Mouse (Mus musculus) lung, embryonic 14.5 days (tissue): ENCODE results near the gene Ikzf4. TPM values are rescaled to one million over a fixed set of nuclear protein-coding genes. Genes with fewer than 3 reads are reported as not detected.
A peak's percentile ranks its signal among the peaks of the same experiment; 100 is the strongest.
"Not testable (repeated sequence)": the region's sequence is repeated elsewhere in the genome, so short reads cannot be mapped to it uniquely, and the experiment has no call there.

Experiments used
- ATAC-seq: fragments of 200-750 bp; cut with Nextera tagmentation; 2 replicates; pipeline ENCODE4 v1.8.0; 2017; ENCODE audit warnings: mild to moderate bottlenecking, moderate TSS enrichment, moderate library complexity; ENCODE audit not compliant: insufficient read depth
- DNase-seq: peaks from one replicate; pipeline ENCODE4 v3.0.0-alpha.2; 2015
- H3K27ac ChIP-seq: fragments of 300-500 bp; sonication (generic); 2 replicates; pipeline ENCODE4 v1.5.1; 2014; ENCODE audit warnings: low read depth, mild to moderate bottlenecking, moderate library complexity
- H3K27me3 ChIP-seq: fragments of 300-500 bp; sonication (generic); 2 replicates; pipeline ENCODE4 v1.6.1; 2014; ENCODE audit warnings: low read length, control low read depth; ENCODE audit not compliant: insufficient read depth
- H3K36me3 ChIP-seq: fragments of 300-500 bp; sonication (generic); 2 replicates; pipeline ENCODE4 v1.6.1; 2014; ENCODE audit warnings: control low read depth; ENCODE audit not compliant: insufficient read depth
- H3K4me1 ChIP-seq: fragments of 300-500 bp; sonication (generic); 2 replicates; pipeline ENCODE4 v1.6.1; 2014; ENCODE audit warnings: antibody characterized with exemption, control low read depth; ENCODE audit not compliant: insufficient read depth
- H3K4me2 ChIP-seq: fragments of 300-500 bp; sonication (generic); 2 replicates; pipeline ENCODE4 v1.6.1; 2014; ENCODE audit warnings: mild to moderate bottlenecking
- H3K4me3 ChIP-seq: fragments of 300-500 bp; sonication (generic); 2 replicates; pipeline ENCODE4 v1.5.1; 2014; ENCODE audit warnings: low read depth, low read length
- H3K9ac ChIP-seq: fragments of 300-500 bp; sonication (generic); 2 replicates; pipeline ENCODE4 v1.6.1; 2014
- H3K9me3 ChIP-seq: fragments of 300-500 bp; sonication (generic); 2 replicates; pipeline ENCODE4 v1.6.1; 2016; ENCODE audit warnings: low read depth, low read length, control low read depth
- CTCF ChIP-seq: IDR thresholded peaks from 2 replicates; pipeline ENCODE4 v1.5.1; 2016; ENCODE audit warnings: antibody characterized with exemption, low read depth
- WGBS: fragments of 180-500 bp; shearing (Covaris S2); extraction: QIAGEN DNeasy Blood & Tissue Kit; methylation state at CpG from one replicate; pipeline ENCODE4 v1.1.7; 2014; 5-methylcytosine and 5-hydroxymethylcytosine counted together
- polyA plus RNA-seq: library from polyadenylated mRNA; unstranded; fragments of >200 nt; fragmentation: Nextera tagmentation; extraction: Ambion mirVana; gene quantifications from 2 replicates; pipeline ENCODE4 v1.2.1, GENCODE M21; 2014

Gene Ikzf4
- polyA plus RNA-seq, 1 experiment from 2014 or later = 3.5 TPM

DNA sequence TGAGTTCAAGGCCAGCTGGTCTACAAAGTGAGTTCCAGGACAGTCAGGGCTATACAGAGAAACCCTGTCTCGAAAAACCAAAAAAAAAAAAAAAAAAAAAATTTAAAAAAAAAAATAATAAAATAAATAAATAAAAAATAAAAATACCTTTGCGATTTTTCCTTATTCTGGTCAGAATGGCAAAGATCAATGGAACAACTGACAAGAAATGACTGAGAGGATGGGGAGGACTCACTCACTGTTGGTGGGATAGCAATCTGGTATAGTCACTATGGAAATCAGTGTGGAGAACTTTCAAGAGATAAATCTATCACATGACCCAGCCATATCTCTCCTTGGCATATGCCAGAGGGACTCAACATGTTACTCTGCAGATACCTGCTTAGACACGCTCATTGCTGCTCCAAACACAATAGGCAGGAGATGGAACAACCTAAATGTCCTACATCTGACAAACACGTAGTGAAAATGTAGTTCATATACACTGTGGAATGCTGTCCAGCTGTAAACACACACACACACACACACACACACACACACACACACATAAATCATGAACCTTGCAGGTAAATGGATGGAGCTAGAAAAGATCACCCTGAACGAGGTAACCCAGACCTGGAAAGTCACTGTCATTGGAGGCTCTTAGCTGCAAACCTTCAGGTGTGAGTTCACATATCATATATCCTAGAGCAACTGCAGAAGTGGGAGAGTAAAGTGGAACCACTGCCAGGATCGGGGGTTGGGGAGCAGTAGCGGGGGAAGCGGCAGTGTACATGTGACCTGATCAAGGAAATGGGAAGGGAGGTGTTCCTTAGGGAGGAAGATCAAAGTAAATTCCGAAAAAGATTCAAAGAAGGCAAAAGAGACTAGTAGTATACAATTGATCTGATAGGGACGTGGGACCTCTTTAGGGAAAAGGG is 18.1 kb downstream of the Ikzf4 start:
- Histone ChIP-seq H3K9me3 (no peaks in the 10 kb centered on the region), H3K4me2 (no peak overlapping the region), H3K27ac (no peak overlapping the region), H3K9ac (no peak overlapping the region), H3K4me3 (no peak overlapping the region), H3K4me1 (no peaks in the 10 kb centered on the region), H3K36me3 (peaks cover 28% of the 10 kb centered on the region), H3K27me3 (no peaks in the 10 kb centered on the region)
- no peak for TF ChIP-seq CTCF
- DNase-seq (no peak), ATAC-seq (no peak)
- WGBS = 74% methylated on average over 10 of the region's 10 CpGs

DNA sequence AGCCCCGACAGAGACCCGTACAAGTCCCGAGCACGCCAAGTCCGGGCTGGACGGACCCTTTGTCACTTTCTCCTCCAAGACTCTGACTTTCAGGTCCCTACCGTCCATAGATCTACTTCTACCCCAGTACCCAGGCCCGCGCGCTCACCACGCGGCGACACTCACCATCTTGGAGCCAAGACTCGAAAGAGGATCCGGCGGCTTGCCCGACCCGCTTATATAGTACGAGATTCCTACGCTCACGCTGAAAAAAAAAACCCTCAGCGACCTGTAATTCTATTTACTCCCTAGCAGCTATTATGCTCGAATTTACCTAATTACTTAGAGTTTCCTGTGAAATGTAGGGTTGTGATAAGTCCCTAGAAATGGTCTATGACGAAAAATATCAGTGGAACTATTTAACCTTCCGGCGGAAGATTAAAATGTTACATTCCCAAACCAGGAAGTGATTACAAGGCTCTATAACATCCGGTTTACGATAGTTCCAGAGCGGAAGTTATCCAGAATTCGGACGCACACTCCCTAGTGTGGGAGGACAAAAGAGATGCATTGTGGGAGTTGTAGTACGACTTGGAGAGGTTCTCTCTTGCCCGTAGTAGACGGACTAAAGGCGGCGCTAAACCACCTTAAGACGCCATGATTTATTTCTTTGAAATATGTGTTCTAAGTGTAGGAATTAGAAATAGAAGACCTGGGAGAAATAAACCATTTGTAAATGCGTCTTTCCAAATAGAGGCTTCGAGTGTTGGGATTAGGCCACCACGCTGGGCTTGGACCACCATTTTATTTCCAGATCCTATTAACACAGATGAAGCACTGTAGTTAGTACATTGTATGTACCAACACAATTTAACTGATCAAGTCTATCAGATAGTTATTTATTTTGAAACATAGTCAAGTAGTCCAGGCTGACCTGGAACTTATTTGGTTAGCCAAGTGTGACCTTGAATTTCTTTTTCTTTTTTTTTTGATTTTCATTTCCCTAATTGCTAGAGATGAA is 19.2 kb downstream of the Ikzf4 start, which contains the start of gene Rps26:
Gene Rps26 (minus strand): TSS at position 437 of the 1,000 bp plus-strand sequence.
- peak within 1 kb of the TSS; percentile 75 for H3K27ac ChIP-seq
- no peaks in the 10 kb centered on the region for H3K9me3 ChIP-seq
- H3K4me2 ChIP-seq = peak within 1 kb of the TSS; percentile 97
- H3K27me3 ChIP-seq = no peaks in the 10 kb centered on the region
- peak within 1 kb of the TSS; percentile 94 for H3K9ac ChIP-seq
- DNase-seq (peak; percentile 99), ATAC-seq (peak; percentile 97)
- no peaks in the 10 kb centered on the region for H3K4me1 ChIP-seq
- H3K4me3 ChIP-seq = peak within 1 kb of the TSS; percentile 73
- WGBS = under 1% methylated on average over 40 of the region's 40 CpGs
- peaks cover 29% of the 10 kb centered on the region for H3K36me3 ChIP-seq
- peak; percentile 54 for TF ChIP-seq CTCF

DNA sequence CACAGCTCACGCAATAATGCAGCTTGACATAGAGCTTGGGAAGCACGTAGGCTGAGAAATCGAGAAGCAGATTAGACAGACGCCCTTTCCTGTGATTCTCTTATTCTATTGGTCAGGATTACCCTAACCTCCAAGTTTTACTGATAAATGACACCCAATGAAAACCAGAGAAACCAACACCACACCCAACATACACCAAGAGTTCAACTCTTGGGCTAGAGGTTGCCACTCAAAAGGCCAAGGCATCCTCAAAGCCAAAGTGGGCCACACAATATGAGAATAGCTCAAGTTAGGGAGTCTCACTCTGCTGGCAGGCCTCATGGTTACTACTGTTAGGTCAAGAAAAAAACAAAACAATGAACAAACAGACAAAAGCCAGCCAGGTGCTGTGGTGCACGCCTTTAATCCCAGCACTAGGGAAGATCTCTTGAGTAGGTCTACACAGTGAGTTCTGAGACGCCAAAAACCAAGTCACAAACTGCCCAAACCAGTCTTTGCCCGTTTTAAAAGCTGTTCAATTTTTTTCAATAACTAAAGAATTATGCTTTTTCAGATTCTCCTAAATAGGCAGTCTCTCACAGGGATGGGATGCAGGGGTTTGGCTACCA is 20.4 kb downstream of the Ikzf4 start:
- Histone ChIP-seq H3K4me2 (peak overlapping the region; percentile 97), H3K4me3 (peak overlapping the region; percentile 73), H3K9ac (peak overlapping the region; percentile 94), H3K27me3 (no peaks in the 10 kb centered on the region), H3K27ac (peak overlapping the region; percentile 75), H3K4me1 (no peaks in the 10 kb centered on the region), H3K9me3 (no peaks in the 10 kb centered on the region), H3K36me3 (peaks cover 29% of the 10 kb centered on the region)
- no peak for TF ChIP-seq CTCF
- WGBS = 36% methylated on average over 7 of the region's 7 CpGs
- DNase-seq (no peak), ATAC-seq (no peak)

DNA sequence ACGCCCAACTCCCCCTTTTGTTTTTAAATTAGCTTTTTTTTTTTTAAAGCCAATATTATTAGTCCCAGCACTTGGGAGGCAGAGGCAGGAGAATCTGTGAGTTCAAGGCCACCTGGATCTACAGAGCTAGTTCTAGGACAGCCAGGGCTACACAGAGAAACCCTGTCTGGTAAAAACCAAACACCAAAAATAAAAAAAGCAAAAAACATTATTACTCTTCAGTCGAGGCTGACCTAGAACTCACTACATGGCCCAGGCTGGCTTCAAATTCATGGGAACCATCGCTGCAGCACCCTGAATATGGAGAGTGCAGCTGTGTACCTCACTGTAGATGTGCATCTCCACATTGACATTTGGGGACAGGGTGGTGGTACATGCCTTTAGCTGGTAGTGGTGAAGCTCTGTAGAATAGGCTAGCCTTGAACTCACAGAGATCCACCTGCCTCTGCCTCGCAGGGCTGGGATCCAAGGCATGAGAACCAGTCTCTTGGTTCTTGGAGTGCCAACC is 22.6 kb downstream of the Ikzf4 start:
- peaks cover 29% of the 10 kb centered on the region for H3K36me3 ChIP-seq
- not testable (repeated sequence) for H3K4me3 ChIP-seq, H3K9ac ChIP-seq, DNase-seq, H3K4me2 ChIP-seq, H3K9me3 ChIP-seq, ATAC-seq, H3K27me3 ChIP-seq, H3K27ac ChIP-seq, H3K4me1 ChIP-seq
- 82% methylated on average over 4 of the region's 4 CpGs for WGBS

DNA sequence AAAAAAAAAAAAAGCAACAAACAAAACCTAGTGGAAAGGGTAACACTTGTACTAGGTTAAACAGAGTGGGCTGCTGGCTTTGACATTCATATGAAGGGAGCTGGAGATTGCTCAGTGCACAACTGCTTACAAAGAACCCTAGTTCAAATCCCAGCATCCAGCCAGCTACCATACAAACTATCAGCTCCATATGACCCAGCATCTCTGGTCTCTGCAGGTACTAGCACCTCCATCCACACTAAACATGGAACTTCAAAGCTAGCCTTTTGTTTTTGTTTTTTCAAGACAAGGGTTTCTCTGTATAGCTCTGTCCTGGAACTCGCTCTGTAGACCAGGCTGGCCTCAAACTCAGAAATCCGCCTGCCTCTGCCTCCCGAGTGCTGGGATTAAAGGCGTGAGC is 23.1 kb downstream of the Ikzf4 start:
- Histone ChIP-seq H3K9ac (no peak overlapping the region), H3K4me3 (no peak overlapping the region), H3K9me3 (no peaks in the 10 kb centered on the region), H3K36me3 (peaks cover 29% of the 10 kb centered on the region), H3K27me3 (no peaks in the 10 kb centered on the region), H3K27ac (no peak overlapping the region), H3K4me1 (no peaks in the 10 kb centered on the region), H3K4me2 (no peak overlapping the region)
- no peak for TF ChIP-seq CTCF
- ATAC-seq = no peak
- no peak for DNase-seq
- 87% methylated on average over 4 of the region's 4 CpGs for WGBS

DNA sequence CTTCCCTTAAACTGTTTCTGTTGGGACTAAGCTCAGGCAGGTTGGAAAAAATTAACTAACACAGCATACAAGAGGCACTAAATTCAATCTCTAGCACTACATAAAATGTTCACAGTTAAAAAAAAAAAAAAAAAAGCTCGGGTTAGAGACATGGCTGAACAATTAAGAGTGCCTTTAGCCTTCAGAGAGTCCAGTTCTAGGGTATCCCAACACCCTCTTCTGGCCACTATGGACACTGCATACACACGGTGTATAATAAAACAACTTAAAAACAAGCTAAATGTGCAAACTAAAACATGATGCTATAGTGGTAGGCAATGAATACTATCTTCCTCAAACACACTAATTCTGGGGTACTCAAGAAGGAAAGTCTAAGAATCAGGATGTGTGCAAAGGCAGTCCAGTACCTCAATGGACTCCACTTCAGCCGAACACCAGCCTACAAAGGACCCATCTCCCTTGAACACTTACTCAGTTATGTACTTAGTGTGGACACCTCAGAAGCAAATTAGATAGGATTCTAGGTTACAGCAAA is 23.7 kb downstream of the Ikzf4 start:
- Histone ChIP-seq H3K9me3 (no peaks in the 10 kb centered on the region), H3K4me2 (no peak overlapping the region), H3K4me1 (no peaks in the 10 kb centered on the region), H3K4me3 (no peak overlapping the region), H3K36me3 (peaks cover 29% of the 10 kb centered on the region), H3K27ac (no peak overlapping the region), H3K9ac (no peak overlapping the region), H3K27me3 (no peaks in the 10 kb centered on the region)
- peak; percentile 46 for TF ChIP-seq CTCF
- 70% methylated on average over 3 of the region's 3 CpGs for WGBS
- ATAC-seq (no peak), DNase-seq (peak; percentile 58)
